Mouse (Mus musculus): ENCODE results near the gene Slc35d3. TPM values are rescaled to one million over a fixed set of nuclear protein-coding genes. Genes with fewer than 3 reads are reported as not detected.

The Slc35d3 gene
- under 1 TPM; 0.44 to 0.70 TPM for total RNA-seq (2021)

- DNase-seq (ENCODE audit: extremely low spot score in 1 of 2, low spot score in 1 of 2), result peak in 1 of 2 experiments; percentile 38
Measured at GRCm38 (mm10) chr10:19850998-19851691, at the start of gene Slc35d3. Gene Slc35d3, minus strand, starts transcription at chr10:19851459.

- no peak for DNase-seq (ENCODE audit: extremely low spot score in 1 of 2, low spot score in 1 of 2)
Measured at GRCm38 (mm10) chr10:19900191-19900590, 48.9 kb upstream of the Slc35d3 start.

GRCm38 (mm10) chr10:19893976-19894375 is 42.7 kb upstream of the Slc35d3 start:
- DNase-seq (ENCODE audit: extremely low spot score in 1 of 2, low spot score in 1 of 2), result peak in 1 of 2 experiments; percentile 54

GRCm38 (mm10) chr10:19893146-19893545 is 41.9 kb upstream of the Slc35d3 start:
- DNase-seq (ENCODE audit: extremely low spot score in 1 of 2, low spot score in 1 of 2), result no peak

GRCm38 (mm10) chr10:19891686-19892085 is 40.4 kb upstream of the Slc35d3 start:
- DNase-seq (ENCODE audit: extremely low spot score in 1 of 2, low spot score in 1 of 2), result no peak

- no peak for DNase-seq (ENCODE audit: extremely low spot score in 1 of 2, low spot score in 1 of 2)
Measured at GRCm38 (mm10) chr10:19889908-19890307, 38.6 kb upstream of the Slc35d3 start.

GRCm38 (mm10) chr10:19886249-19886648 is 35.0 kb upstream of the Slc35d3 start:
- DNase-seq (ENCODE audit: extremely low spot score in 1 of 2, low spot score in 1 of 2), result no peak

GRCm38 (mm10) chr10:19884409-19884808 is 33.1 kb upstream of the Slc35d3 start:
- no peak for DNase-seq (ENCODE audit: extremely low spot score in 1 of 2, low spot score in 1 of 2)

GRCm38 (mm10) chr10:19880437-19880836 is 29.2 kb upstream of the Slc35d3 start:
- DNase-seq (ENCODE audit: extremely low spot score in 1 of 2, low spot score in 1 of 2), result no peak

GRCm38 (mm10) chr10:19879161-19879560 is 27.9 kb upstream of the Slc35d3 start:
- no peak for DNase-seq (ENCODE audit: extremely low spot score in 1 of 2, low spot score in 1 of 2)

GRCm38 (mm10) chr10:19877679-19878078 is 26.4 kb upstream of the Slc35d3 start:
- no peak for DNase-seq (ENCODE audit: extremely low spot score in 1 of 2, low spot score in 1 of 2)

GRCm38 (mm10) chr10:19877257-19877656 is 26.0 kb upstream of the Slc35d3 start:
- DNase-seq (ENCODE audit: extremely low spot score in 1 of 2, low spot score in 1 of 2), result no peak

- no peak for DNase-seq (ENCODE audit: extremely low spot score in 1 of 2, low spot score in 1 of 2)
Measured at GRCm38 (mm10) chr10:19876669-19877068, 25.4 kb upstream of the Slc35d3 start.

GRCm38 (mm10) chr10:19875346-19875745 is 24.1 kb upstream of the Slc35d3 start:
- DNase-seq (ENCODE audit: extremely low spot score in 1 of 2, low spot score in 1 of 2), result no peak

- DNase-seq (ENCODE audit: extremely low spot score in 1 of 2, low spot score in 1 of 2), result no peak
Measured at GRCm38 (mm10) chr10:19855597-19856306, 4.5 kb upstream of the Slc35d3 start.

GRCm38 (mm10) chr10:19853609-19854008 is 2.4 kb upstream of the Slc35d3 start:
- no peak for DNase-seq (ENCODE audit: extremely low spot score in 1 of 2, low spot score in 1 of 2)

- no peak for DNase-seq (ENCODE audit: extremely low spot score in 1 of 2, low spot score in 1 of 2)
Measured at GRCm38 (mm10) chr10:19852776-19853175, 1.5 kb upstream of the Slc35d3 start.

- DNase-seq (ENCODE audit: extremely low spot score in 1 of 2, low spot score in 1 of 2), result peak in 1 of 2 experiments; percentile 10
Measured at GRCm38 (mm10) chr10:19850544-19850997, 688 bp downstream of the Slc35d3 start.

GRCm38 (mm10) chr10:19849771-19850365 is 1.4 kb downstream of the Slc35d3 start:
- no peak for DNase-seq (ENCODE audit: extremely low spot score in 1 of 2, low spot score in 1 of 2)

GRCm38 (mm10) chr10:19848928-19849770 is 2.1 kb downstream of the Slc35d3 start:
- no peak for DNase-seq (ENCODE audit: extremely low spot score in 1 of 2, low spot score in 1 of 2)

Measured in layer of hippocampus, postnatal 25 days (tissue).